Mouse (Mus musculus) heart, embryonic 10.5 days (tissue): Measurements from ENCODE around the gene Dner. TPM values are rescaled to one million over a fixed set of nuclear protein-coding genes. Genes with fewer than 3 reads are reported as not detected.

Experiments
- DNase-seq: peaks from one replicate; pipeline ENCODE4 v3.0.0-alpha.2; 2017; ENCODE audit warnings: low spot score
- H3K27ac ChIP-seq: fragments of 300-500 bp; sonication (generic); 2 replicates; pipeline ENCODE4 v1.5.1; 2016; ENCODE audit warnings: mild to moderate bottlenecking
- H3K27me3 ChIP-seq: fragments of 300-500 bp; sonication (generic); 2 replicates; pipeline ENCODE4 v1.6.1; 2016; ENCODE audit warnings: mild to moderate bottlenecking; ENCODE audit not compliant: poor library complexity, insufficient read depth, severe bottlenecking
- H3K36me3 ChIP-seq: fragments of 300-500 bp; sonication (generic); 2 replicates; pipeline ENCODE4 v1.6.1; 2016; ENCODE audit warnings: mild to moderate bottlenecking, moderate library complexity
- H3K4me1 ChIP-seq: fragments of 300-500 bp; sonication (generic); 2 replicates; pipeline ENCODE4 v1.6.1; 2016; ENCODE audit warnings: mild to moderate bottlenecking
- H3K4me3 ChIP-seq: fragments of 300-500 bp; sonication (generic); 2 replicates; pipeline ENCODE4 v1.5.1; 2016; ENCODE audit warnings: mild to moderate bottlenecking, moderate library complexity
- H3K9me3 ChIP-seq: fragments of 300-500 bp; sonication (generic); 2 replicates; pipeline ENCODE4 v1.6.1; 2016; ENCODE audit warnings: mild to moderate bottlenecking, moderate library complexity
- WGBS: fragments of 180-500 bp; shearing (Covaris S2); methylation state at CpG from one replicate; pipeline ENCODE4 v1.1.7; 2016; 5-methylcytosine and 5-hydroxymethylcytosine counted together
- polyA plus RNA-seq: library from polyadenylated mRNA; unstranded; fragments of >200 nt; fragmentation: Nextera tagmentation; extraction: Ambion mirVana; gene quantifications from 2 replicates; pipeline ENCODE4 v1.2.1, GENCODE M21; 2016

The Dner gene
- polyA plus RNA-seq, 1 experiment from 2014 or later, result 0.60 TPM

DNA sequence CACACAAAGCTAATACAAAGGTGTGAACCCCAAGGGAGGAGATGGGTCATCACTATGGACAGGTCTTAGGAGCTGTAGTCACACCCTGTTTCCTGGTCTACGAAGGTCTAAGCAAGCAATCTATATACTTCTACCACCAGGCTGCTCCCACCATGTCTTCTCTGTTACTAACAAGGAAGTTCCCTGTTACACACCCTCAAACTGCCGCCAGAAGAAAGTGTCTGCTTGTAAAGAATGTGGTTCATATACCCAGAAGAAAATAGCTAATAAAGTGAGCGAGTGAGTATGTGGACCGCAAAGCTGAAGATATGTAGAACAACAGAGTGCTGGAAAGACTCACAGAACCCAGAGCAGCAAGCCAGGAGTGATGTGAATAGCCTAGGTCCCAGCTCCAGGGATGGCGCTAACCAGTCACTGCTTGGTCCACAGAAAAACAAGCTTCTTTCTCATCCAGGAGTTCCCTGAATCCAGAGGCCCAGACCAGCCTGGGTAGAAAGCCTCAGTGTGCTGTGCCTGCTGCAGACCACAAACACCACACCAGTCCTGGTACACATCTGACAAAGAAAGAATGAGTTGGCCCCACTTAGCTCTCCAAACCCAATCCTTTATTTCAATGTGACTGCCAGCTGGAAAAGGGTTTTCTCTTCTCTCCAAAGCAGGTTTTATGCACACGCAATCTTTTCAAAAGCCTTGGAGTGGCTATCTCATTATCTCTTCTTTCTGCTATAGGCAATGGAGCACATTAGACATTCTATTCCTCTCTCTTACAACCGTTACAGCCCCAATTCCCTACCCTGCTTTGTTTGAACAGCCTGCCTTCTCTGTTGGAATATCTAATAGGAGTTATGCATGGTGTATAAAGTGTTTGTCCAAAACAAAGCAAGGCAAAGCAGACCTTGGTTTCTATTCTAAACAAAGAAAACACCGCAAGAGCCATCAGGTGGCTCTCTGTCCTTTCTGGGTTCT is 139.2 kb downstream of the Dner start:
- Histone ChIP-seq H3K27me3 (no peaks in the 10 kb centered on the region), H3K4me1 (no peaks in the 10 kb centered on the region; the same call in 1 of the 2 replicates), H3K27ac (no peak overlapping the region), H3K9me3 (no peaks in the 10 kb centered on the region), H3K36me3 (no peaks in the 10 kb centered on the region), H3K4me3 (no peak overlapping the region)
- WGBS, result 81% methylated on average over 8 of the region's 8 CpGs
- DNase-seq, result no peak

DNA sequence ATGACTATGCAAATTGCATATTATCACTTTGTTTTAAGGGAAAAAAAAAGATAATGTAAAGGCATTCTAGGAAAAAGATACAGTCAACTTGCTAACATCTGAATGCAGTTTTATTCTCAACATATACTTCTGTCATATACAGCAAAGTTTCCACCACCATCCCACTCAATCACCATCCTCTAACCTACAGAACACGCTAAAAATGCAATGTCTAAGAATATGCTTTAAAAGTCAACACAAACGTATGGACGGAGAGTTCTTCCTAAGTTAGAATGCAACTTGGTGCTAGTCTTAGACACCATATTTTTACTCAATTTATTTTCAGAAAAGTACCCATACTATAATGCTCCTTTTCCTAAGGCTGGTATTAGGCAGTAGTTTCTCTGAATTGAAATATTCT is 144.0 kb downstream of the Dner start:
- Histone ChIP-seq H3K4me3 (no peak overlapping the region), H3K27ac (no peak overlapping the region), H3K27me3 (no peaks in the 10 kb centered on the region), H3K9me3 (no peaks in the 10 kb centered on the region), H3K36me3 (no peaks in the 10 kb centered on the region), H3K4me1 (no peaks in the 10 kb centered on the region; the same call in 1 of the 2 replicates)
- DNase-seq, result no peak
- WGBS, result 92% methylated on average over 3 of the region's 3 CpGs

DNA sequence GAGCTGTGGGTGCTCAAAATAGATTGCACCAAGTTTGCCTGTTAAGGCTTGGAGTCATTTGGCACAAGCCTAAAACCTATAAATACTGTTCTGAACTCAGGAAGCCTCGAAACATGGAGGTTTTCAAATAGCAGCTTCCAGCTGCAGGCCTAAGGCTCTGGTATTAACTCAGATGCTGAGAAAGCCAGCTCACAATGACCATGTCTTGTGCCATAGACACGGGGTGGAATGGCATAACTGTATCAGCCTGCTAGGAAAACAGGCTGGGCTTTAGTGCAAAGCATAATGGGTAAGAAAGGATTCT is 146.0 kb downstream of the Dner start:
- Histone ChIP-seq H3K9me3 (no peaks in the 10 kb centered on the region), H3K27ac (no peak overlapping the region), H3K36me3 (no peaks in the 10 kb centered on the region), H3K27me3 (no peaks in the 10 kb centered on the region), H3K4me1 (no peaks in the 10 kb centered on the region; the same call in 1 of the 2 replicates), H3K4me3 (no peak overlapping the region)
- no peak for DNase-seq
- WGBS, result 61% methylated on average over 2 of the region's 2 CpGs

DNA sequence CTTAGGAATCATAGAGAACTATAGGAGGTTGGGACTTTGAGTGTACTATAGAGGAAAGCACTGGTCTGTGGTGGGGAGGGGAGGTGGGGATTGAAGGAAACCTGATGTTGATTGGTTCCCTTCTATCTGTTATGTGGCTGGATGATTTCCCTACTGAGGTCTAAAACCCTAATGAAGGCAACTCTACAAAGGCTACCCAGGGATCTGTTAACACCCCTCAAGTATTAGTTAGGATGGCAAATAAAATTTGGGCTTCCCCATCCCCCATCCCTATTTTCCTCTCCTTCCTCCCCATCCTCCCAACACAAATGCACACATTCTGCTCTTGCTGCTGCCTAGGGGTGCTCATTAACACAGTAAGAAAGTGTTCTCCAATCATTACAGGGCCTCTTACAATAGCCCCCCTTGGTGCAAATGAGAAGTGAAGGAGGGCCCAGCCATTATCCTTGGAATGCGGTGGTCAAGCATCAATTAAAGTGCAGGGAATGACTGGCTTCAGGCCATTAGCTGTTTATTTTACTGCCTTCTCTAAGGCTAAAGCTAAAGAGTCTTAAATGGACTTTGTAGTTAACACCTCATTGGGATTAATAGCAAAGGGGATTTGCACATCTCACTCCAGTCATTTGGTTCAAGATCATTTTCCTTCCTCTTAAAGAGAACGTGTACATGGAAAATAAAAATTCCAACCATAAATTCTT is 146.5 kb downstream of the Dner start:
- Histone ChIP-seq H3K27me3 (no peaks in the 10 kb centered on the region), H3K27ac (no peak overlapping the region), H3K4me1 (no peaks in the 10 kb centered on the region; the same call in 1 of the 2 replicates), H3K36me3 (no peaks in the 10 kb centered on the region), H3K4me3 (no peak overlapping the region), H3K9me3 (no peaks in the 10 kb centered on the region)
- no peak for DNase-seq
- WGBS, result 29% methylated on average over 2 of the region's 2 CpGs

DNA sequence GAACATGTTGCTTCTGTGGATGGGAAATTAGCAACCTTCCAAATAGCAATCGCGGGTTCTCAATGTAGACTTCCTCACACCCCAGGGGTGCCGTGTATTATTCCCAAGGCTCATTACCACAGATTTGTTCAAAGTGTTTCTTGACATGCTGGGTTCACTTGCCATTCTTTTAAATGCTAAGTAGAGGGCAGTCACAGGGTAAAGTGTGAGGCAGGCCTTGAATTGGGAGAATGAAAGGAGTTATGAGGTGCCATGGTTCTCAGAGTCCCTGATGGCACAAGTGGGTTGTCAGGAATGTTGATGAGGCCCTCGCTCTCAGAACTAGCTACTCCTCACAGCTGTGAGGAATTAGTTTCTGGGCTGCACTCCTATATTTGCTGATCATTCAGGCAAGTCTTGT is 160.0 kb downstream of the Dner start:
- DNase-seq, result no peak
- H3K9me3 ChIP-seq, result no peaks in the 10 kb centered on the region
- whole genome bisulfite sequencing, result 60% methylated on average over 4 of the region's 4 CpGs
- no peak overlapping the region for H3K27ac ChIP-seq
- H3K4me1 ChIP-seq, result no peaks in the 10 kb centered on the region
- no peak overlapping the region for H3K4me3 ChIP-seq
- no peaks in the 10 kb centered on the region for H3K36me3 ChIP-seq
- H3K27me3 ChIP-seq, result no peaks in the 10 kb centered on the region

DNA sequence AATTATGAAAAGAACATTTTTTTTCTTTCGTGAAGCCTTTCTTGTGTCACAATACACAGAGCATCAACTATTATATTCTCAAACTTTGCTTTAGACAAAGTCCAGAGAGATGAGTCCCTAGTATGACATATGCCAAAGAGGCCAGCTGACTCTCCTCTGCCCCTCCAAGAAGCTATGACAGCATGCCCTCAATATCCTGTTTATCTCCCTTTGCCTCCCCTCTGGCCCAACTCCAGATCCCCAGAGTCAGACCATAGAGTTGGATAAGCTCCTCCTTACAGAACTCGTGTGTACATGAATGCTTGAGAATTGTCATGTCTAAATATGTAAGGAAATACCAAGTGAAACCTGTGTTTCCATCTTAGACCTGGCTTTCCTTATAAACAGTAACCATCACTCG is 170.5 kb downstream of the Dner start:
- WGBS, result 75% methylated on average over 3 of the region's 3 CpGs
- Histone ChIP-seq H3K4me1 (no peaks in the 10 kb centered on the region), H3K27me3 (no peaks in the 10 kb centered on the region), H3K36me3 (no peaks in the 10 kb centered on the region), H3K4me3 (no peak overlapping the region), H3K27ac (no peak overlapping the region), H3K9me3 (no peaks in the 10 kb centered on the region)
- no peak for DNase-seq

DNA sequence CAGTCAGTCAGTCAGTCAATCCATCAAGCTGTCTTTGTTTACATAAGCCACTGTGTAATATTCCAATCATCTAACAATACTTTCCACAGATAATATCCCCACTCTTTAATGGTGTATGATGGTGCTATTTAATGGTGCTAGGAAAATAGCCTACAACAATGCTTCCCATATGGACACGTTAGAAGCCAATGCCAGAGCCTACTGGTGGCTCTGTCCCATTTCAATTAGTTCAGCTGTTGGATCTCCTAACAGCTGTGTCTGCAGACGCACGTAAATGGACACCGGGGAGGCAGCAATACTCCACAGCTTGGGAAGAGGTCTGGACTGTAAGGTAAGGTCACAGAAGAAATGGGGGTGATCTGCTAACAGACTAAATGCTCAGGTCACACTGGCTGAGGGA is 171.6 kb downstream of the Dner start:
- H3K4me1 ChIP-seq, result no peaks in the 10 kb centered on the region
- no peaks in the 10 kb centered on the region for H3K36me3 ChIP-seq
- 87% methylated on average over 4 of the region's 4 CpGs for WGBS
- no peaks in the 10 kb centered on the region for H3K9me3 ChIP-seq
- no peak for DNase-seq
- H3K27me3 ChIP-seq, result no peaks in the 10 kb centered on the region
- H3K27ac ChIP-seq, result no peak overlapping the region
- H3K4me3 ChIP-seq, result no peak overlapping the region

DNA sequence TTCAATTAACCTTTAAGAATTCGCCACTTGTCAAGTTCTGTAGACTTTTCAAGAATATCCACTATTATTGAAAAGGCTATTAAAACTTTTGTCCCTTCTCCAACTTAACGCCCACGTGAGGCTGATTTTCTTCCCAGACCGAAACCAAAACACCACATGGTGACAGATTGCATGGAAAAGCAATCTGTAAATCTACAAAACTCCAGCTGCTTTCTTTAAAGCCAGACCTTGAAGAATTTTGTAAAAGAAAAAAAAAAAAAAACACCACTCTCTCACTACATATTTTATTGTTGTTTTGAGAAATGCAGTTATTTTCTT is 173.1 kb downstream of the Dner start:
- Histone ChIP-seq H3K9me3 (no peaks in the 10 kb centered on the region), H3K4me1 (no peaks in the 10 kb centered on the region), H3K36me3 (no peaks in the 10 kb centered on the region), H3K27ac (no peak overlapping the region), H3K27me3 (no peaks in the 10 kb centered on the region), H3K4me3 (no peak overlapping the region)
- no peak for DNase-seq
- WGBS, result 71% methylated on average over 4 of the region's 4 CpGs

DNA sequence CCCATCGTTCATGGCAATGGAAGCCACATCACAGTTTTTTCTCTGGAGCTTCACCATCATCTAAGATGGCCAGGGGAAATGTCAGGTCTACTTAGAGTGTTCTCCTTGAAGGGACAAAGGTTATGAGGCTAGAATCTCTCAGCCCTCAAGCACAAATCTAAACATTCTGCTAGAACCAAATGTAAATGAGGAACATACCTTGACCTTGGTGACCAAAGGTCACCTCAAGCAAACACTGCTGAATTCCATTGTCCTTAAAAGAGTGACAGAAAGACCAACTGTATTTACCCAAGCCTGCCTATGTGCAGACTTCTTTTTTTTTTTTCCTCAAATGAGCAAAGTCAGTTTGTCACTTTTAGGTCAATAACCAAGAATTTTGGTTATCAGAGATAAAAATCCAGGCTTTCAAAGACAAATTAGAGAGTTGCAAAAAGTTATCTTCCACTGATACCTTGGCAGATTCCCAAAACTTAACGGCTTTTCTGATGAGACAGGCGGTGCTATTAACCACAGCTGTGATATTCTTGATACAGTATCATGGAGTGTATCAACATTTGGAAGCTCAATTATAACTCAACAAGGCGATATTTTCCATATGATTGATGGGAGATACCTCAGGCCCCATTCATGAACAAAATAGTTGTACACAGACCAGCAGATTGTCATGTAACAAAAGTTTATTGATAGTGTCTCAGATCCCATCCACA is 173.6 kb downstream of the Dner start:
- DNase-seq, result no peak
- no peak overlapping the region for H3K4me3 ChIP-seq
- no peaks in the 10 kb centered on the region for H3K9me3 ChIP-seq
- H3K27ac ChIP-seq, result no peak overlapping the region
- 79% methylated on average over 4 of the region's 4 CpGs for WGBS
- H3K4me1 ChIP-seq, result no peaks in the 10 kb centered on the region
- H3K27me3 ChIP-seq, result no peaks in the 10 kb centered on the region
- H3K36me3 ChIP-seq, result no peaks in the 10 kb centered on the region

DNA sequence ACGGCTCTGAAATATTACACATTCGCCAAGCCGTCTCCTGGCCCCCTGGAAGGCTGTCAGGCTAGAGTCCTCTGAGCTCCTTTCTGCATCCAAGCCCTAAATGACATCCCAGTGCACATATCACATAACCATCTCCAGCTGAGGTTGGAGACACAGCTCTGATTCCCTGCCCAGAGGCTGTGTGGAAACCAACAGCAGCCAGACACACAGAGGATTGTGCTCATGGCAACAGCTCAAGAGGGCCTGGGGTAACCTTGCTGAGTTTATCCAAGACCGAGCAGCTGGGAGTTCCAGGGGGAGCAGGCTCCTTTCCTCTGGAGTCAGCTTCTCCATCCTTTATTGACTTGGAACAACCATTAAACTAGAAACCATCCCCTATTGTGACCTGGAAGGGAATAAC is 177.7 kb downstream of the Dner start:
- DNase-seq, result no peak
- no peak overlapping the region for H3K4me3 ChIP-seq
- 87% methylated on average over 4 of the region's 4 CpGs for WGBS
- H3K4me1 ChIP-seq, result no peaks in the 10 kb centered on the region
- H3K9me3 ChIP-seq, result no peaks in the 10 kb centered on the region
- H3K27ac ChIP-seq, result no peak overlapping the region
- no peaks in the 10 kb centered on the region for H3K36me3 ChIP-seq
- H3K27me3 ChIP-seq, result no peaks in the 10 kb centered on the region

DNA sequence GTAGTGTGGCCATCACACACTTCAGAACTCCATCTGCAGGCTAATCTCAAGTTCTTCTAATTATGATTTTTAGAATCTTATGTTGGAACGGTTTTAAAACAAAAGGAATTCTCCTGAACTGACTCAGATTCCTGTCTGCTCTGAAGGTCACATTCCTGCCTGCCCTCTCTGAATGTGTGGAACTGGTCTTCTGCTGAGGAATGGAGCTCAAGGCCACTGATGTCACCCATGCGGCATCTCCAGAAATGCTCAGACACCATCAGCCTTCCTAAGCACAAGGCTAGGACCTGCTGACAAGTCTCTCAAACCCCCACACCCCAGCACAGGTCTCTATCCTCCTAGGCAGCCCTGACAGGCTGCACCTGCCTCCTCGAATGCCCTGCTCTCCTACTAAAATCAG is 182.8 kb downstream of the Dner start:
- no peak for DNase-seq
- Histone ChIP-seq H3K36me3 (no peaks in the 10 kb centered on the region), H3K27ac (no peak overlapping the region), H3K9me3 (peaks cover 3% of the 10 kb centered on the region; the same call in 1 of the 2 replicates), H3K4me1 (no peaks in the 10 kb centered on the region), H3K4me3 (no peak overlapping the region), H3K27me3 (no peaks in the 10 kb centered on the region)
- WGBS, result 44% methylated on average over 3 of the region's 3 CpGs

DNA sequence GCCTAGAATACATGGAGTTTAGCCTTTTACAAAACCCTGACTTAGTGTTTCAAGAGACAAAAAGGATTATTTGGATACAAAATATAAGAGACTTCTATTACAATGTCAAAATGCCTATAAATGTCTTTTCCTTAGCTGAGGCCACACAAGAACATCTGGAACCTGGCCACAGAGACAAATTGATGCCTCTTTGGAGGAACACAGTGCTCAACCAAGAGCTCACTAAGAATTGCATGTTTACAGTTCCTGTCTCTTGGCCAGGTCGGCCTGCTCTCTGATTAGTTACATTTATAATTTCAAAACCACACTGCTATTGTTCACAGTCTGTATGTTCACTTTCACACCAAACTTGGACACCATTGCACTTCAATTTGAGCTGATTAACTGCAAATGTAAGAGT is 187.5 kb downstream of the Dner start:
- no peaks in the 10 kb centered on the region for H3K36me3 ChIP-seq
- no peaks in the 10 kb centered on the region for H3K27me3 ChIP-seq
- peaks cover 3% of the 10 kb centered on the region; the same call in 1 of the 2 replicates for H3K9me3 ChIP-seq
- 85% methylated on average over 1 of the region's 1 CpGs for WGBS
- no peak for DNase-seq
- H3K4me3 ChIP-seq, result no peak overlapping the region
- no peaks in the 10 kb centered on the region for H3K4me1 ChIP-seq
- no peak overlapping the region for H3K27ac ChIP-seq

DNA sequence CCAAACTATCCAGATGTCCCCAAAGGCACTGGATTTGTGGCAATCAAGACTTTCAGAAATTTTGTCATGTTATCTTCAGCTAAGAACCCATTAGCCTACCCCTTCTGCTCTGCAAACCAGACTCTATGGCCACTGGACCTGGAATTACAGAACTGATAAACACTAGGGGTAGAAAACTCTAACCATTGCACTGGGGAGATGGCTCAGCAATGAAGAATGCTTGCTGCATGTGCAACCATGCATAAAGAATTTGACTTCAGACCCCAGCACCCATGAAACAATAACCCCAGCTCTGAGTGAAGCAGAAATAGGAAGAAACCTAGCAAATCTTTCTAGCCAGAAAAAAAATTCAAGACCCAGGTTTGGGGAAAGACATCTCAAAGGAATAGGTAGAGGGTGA is 188.5 kb downstream of the Dner start:
- no peak overlapping the region for H3K4me3 ChIP-seq
- no peaks in the 10 kb centered on the region for H3K36me3 ChIP-seq
- DNase-seq, result no peak
- no peaks in the 10 kb centered on the region for H3K27me3 ChIP-seq
- H3K27ac ChIP-seq, result no peak overlapping the region
- H3K9me3 ChIP-seq, result peaks cover 3% of the 10 kb centered on the region; the same call in 1 of the 2 replicates
- no peaks in the 10 kb centered on the region for H3K4me1 ChIP-seq
